Mouse (Mus musculus): ENCODE results near the gene Cap2.

DNA sequence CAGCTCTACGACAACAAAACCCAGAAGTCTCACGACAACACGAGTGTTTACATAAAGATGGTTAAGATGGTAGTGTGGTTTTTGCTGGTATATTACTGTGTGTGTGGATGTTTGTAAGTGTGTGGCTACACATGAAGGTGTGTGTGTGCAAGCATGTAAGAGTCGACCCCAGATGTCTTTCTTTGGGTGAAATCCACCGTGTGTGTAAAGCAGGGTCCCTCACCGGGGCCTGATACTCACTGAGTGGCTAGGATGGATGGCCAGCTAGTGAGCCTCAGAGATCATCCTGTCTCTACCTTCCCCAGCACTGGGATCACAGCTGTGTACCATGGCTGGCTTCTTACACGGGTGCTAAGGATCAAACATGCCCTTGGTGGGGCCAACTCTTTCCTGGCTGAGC, 30.6 kb downstream of the Cap2 start:
- no peak for TF ChIP-seq POLR2AphosphoS5 (IDR thresholded peaks at IDR 0.05; ENCODE audit: borderline replicate concordance, low read depth, low read length)
- no peak for TF ChIP-seq CTCF (IDR thresholded peaks at IDR 0.05 in 2 of 3, conservative IDR thresholded peaks at IDR 0.05 in 1 of 3; ENCODE audit: control insufficient read depth in 1 of 3, insufficient read depth in 1 of 3, low read depth in 2 of 3, low read length in 3 of 3, poor library complexity in 1 of 3, severe bottlenecking in 1 of 3)
- TF ChIP-seq TBP (IDR thresholded peaks at IDR 0.05; ENCODE audit: low read depth, low read length) = no peak
- TF ChIP-seq USF1 (IDR thresholded peaks at IDR 0.05; ENCODE audit: low read depth, low read length) = no peak
- no peak for TF ChIP-seq POLR2A (IDR thresholded peaks at IDR 0.05; ENCODE audit: control insufficient read depth in 1 of 2, insufficient read depth in 1 of 2, low read depth in 1 of 2, low read length in 2 of 2, poor library complexity in 1 of 2)
- no peak for TF ChIP-seq USF2 (IDR thresholded peaks at IDR 0.05; ENCODE audit: borderline replicate concordance in 1 of 2, insufficient read depth in 1 of 2, low read depth in 1 of 2, low read length in 2 of 2)
- no peak for TF ChIP-seq POLR2AphosphoS2 (IDR thresholded peaks at IDR 0.05; ENCODE audit: low read length)
- TF ChIP-seq MAX (IDR thresholded peaks at IDR 0.05; ENCODE audit: low read length) = no peak
- no peak for TF ChIP-seq ZMIZ1 (IDR thresholded peaks at IDR 0.05; ENCODE audit: low read depth, low read length)
- TF ChIP-seq RCOR1 (IDR thresholded peaks at IDR 0.05; ENCODE audit: low read depth, low read length) = no peak
- TF ChIP-seq HCFC1 (IDR thresholded peaks at IDR 0.05; ENCODE audit: low read depth, low read length) = no peak
- no peak for TF ChIP-seq SMC3 (IDR thresholded peaks at IDR 0.05; ENCODE audit: low read depth, low read length)
